Mouse (Mus musculus): Measurements from ENCODE around the gene Slc41a2. TPM values are rescaled to one million over a fixed set of nuclear protein-coding genes. Genes with fewer than 3 reads are reported as not detected.

Slc41a2 gene
- polyA plus RNA-seq, 1 experiment from 2014 or later = 0.90 TPM

GRCm38 (mm10) chr10:83343828-83344685, 6.4 kb upstream of the Slc41a2 start:
- Histone ChIP-seq H3K27ac (ENCODE audit: low read depth, low read length) (no peak overlapping the region), H3K36me3 (ENCODE audit: control insufficient read depth, insufficient read depth, low read length) (no peaks in the 10 kb centered on the region), H3K9ac (ENCODE audit: low read depth, low read length) (no peak overlapping the region), H3K4me3 (ENCODE audit: low read depth, low read length) (no peak overlapping the region), H3K4me2 (replicated peaks; ENCODE audit: low read depth, low read length) (no peak overlapping the region), H3K27me3 (ENCODE audit: control insufficient read depth, insufficient read depth, low read length) (no peaks in the 10 kb centered on the region), H3K4me1 (replicated peaks; ENCODE audit: control insufficient read depth, insufficient read depth, low read length) (no peaks in the 10 kb centered on the region), H3K9me3 (ENCODE audit: control insufficient read depth, low read length) (no peaks in the 10 kb centered on the region)
- no peak for DNase-seq (ENCODE audit: low spot score)
- no peak for ATAC-seq (ENCODE audit: low FRiP score)
- 61% methylated on average over 2 of the region's 2 CpGs for WGBS

- Histone ChIP-seq H3K9ac (ENCODE audit: low read depth, low read length) (no peak overlapping the region), H3K4me1 (replicated peaks; ENCODE audit: control insufficient read depth, insufficient read depth, low read length) (no peaks in the 10 kb centered on the region), H3K4me2 (replicated peaks; ENCODE audit: low read depth, low read length) (no peak overlapping the region), H3K9me3 (ENCODE audit: control insufficient read depth, low read length) (no peaks in the 10 kb centered on the region), H3K4me3 (ENCODE audit: low read depth, low read length) (no peak overlapping the region), H3K36me3 (ENCODE audit: control insufficient read depth, insufficient read depth, low read length) (no peaks in the 10 kb centered on the region), H3K27ac (ENCODE audit: low read depth, low read length) (no peak overlapping the region), H3K27me3 (ENCODE audit: control insufficient read depth, insufficient read depth, low read length) (no peaks in the 10 kb centered on the region)
- DNase-seq (ENCODE audit: low spot score) = no peak
- WGBS = 95% methylated on average over 5 of the region's 5 CpGs
- no peak for ATAC-seq (ENCODE audit: low FRiP score)
Measured at GRCm38 (mm10) chr10:83343171-83343570, 5.5 kb upstream of the Slc41a2 start.

GRCm38 (mm10) chr10:83341226-83341625, 3.5 kb upstream of the Slc41a2 start:
- WGBS = 60% methylated on average over 2 of the region's 2 CpGs
- H3K4me2 ChIP-seq (replicated peaks; ENCODE audit: low read depth, low read length) = no peak overlapping the region
- no peak for DNase-seq (ENCODE audit: low spot score)
- H3K4me1 ChIP-seq (replicated peaks; ENCODE audit: control insufficient read depth, insufficient read depth, low read length) = no peaks in the 10 kb centered on the region
- H3K9me3 ChIP-seq (ENCODE audit: control insufficient read depth, low read length) = no peaks in the 10 kb centered on the region
- H3K9ac ChIP-seq (ENCODE audit: low read depth, low read length) = no peak overlapping the region
- H3K27ac ChIP-seq (ENCODE audit: low read depth, low read length) = no peak overlapping the region
- no peak for ATAC-seq (ENCODE audit: low FRiP score)
- H3K27me3 ChIP-seq (ENCODE audit: control insufficient read depth, insufficient read depth, low read length) = peaks cover 10% of the 10 kb centered on the region; the same call in 1 of the 2 replicates
- H3K36me3 ChIP-seq (ENCODE audit: control insufficient read depth, insufficient read depth, low read length) = no peaks in the 10 kb centered on the region
- H3K4me3 ChIP-seq (ENCODE audit: low read depth, low read length) = no peak overlapping the region

GRCm38 (mm10) chr10:83337971-83338598, 403 bp upstream of the Slc41a2 start:
- no peak for DNase-seq (ENCODE audit: low spot score)
- 50% methylated on average over 8 of the region's 9 CpGs for WGBS
- Histone ChIP-seq H3K27ac (ENCODE audit: low read depth, low read length) (no peak overlapping the region), H3K4me3 (ENCODE audit: low read depth, low read length) (peak overlapping the region; percentile 54), H3K27me3 (ENCODE audit: control insufficient read depth, insufficient read depth, low read length) (peaks cover 23% of the 10 kb centered on the region), H3K36me3 (ENCODE audit: control insufficient read depth, insufficient read depth, low read length) (no peaks in the 10 kb centered on the region), H3K9ac (ENCODE audit: low read depth, low read length) (peak overlapping the region; percentile 73; the same call in 1 of the 2 replicates), H3K4me2 (replicated peaks; ENCODE audit: low read depth, low read length) (peak overlapping the region; percentile 97), H3K9me3 (ENCODE audit: control insufficient read depth, low read length) (no peaks in the 10 kb centered on the region), H3K4me1 (replicated peaks; ENCODE audit: control insufficient read depth, insufficient read depth, low read length) (no peaks in the 10 kb centered on the region)
- ATAC-seq (ENCODE audit: low FRiP score) = 0 out of 2 replicates have a peak, but pooled peaks have one; percentile 6

GRCm38 (mm10) chr10:83336336-83336735, 1.3 kb downstream of the Slc41a2 start:
- peak; percentile 19 for DNase-seq (ENCODE audit: low spot score)

GRCm38 (mm10) chr10:83332581-83332980, 5.1 kb downstream of the Slc41a2 start:
- DNase-seq (ENCODE audit: low spot score) (no peak), ATAC-seq (ENCODE audit: low FRiP score) (no peak)
- Histone ChIP-seq H3K4me3 (ENCODE audit: low read depth, low read length) (no peak overlapping the region), H3K36me3 (ENCODE audit: control insufficient read depth, insufficient read depth, low read length) (no peaks in the 10 kb centered on the region), H3K9me3 (ENCODE audit: control insufficient read depth, low read length) (no peaks in the 10 kb centered on the region), H3K4me2 (replicated peaks; ENCODE audit: low read depth, low read length) (no peak overlapping the region), H3K27me3 (ENCODE audit: control insufficient read depth, insufficient read depth, low read length) (peaks cover 18% of the 10 kb centered on the region), H3K9ac (ENCODE audit: low read depth, low read length) (no peak overlapping the region), H3K4me1 (replicated peaks; ENCODE audit: control insufficient read depth, insufficient read depth, low read length) (no peaks in the 10 kb centered on the region), H3K27ac (ENCODE audit: low read depth, low read length) (no peak overlapping the region)
- 91% methylated on average over 11 of the region's 11 CpGs for WGBS

More at GRCm38 (mm10) chr10:83336336-83336735, 1.3 kb downstream of the Slc41a2 start:
- H3K4me2 ChIP-seq (replicated peaks; ENCODE audit: low read depth, low read length) = no peak overlapping the region
- H3K4me3 ChIP-seq (ENCODE audit: low read depth, low read length) = no peak overlapping the region
- 30% methylated on average over 7 of the region's 7 CpGs for WGBS
- no peaks in the 10 kb centered on the region for H3K9me3 ChIP-seq (ENCODE audit: control insufficient read depth, low read length)
- no peaks in the 10 kb centered on the region for H3K36me3 ChIP-seq (ENCODE audit: control insufficient read depth, insufficient read depth, low read length)
- ATAC-seq (ENCODE audit: low FRiP score) = no peak
- peaks cover 23% of the 10 kb centered on the region for H3K27me3 ChIP-seq (ENCODE audit: control insufficient read depth, insufficient read depth, low read length)
- no peak overlapping the region for H3K27ac ChIP-seq (ENCODE audit: low read depth, low read length)
- H3K4me1 ChIP-seq (replicated peaks; ENCODE audit: control insufficient read depth, insufficient read depth, low read length) = no peaks in the 10 kb centered on the region
- H3K9ac ChIP-seq (ENCODE audit: low read depth, low read length) = no peak overlapping the region

- no peak overlapping the region for H3K4me2 ChIP-seq (replicated peaks; ENCODE audit: low read depth, low read length)
- H3K4me3 ChIP-seq (ENCODE audit: low read depth, low read length) = no peak overlapping the region
- DNase-seq (ENCODE audit: low spot score) (no peak), ATAC-seq (ENCODE audit: low FRiP score) (no peak)
- no peak overlapping the region for H3K9ac ChIP-seq (ENCODE audit: low read depth, low read length)
- no peaks in the 10 kb centered on the region for H3K4me1 ChIP-seq (replicated peaks; ENCODE audit: control insufficient read depth, insufficient read depth, low read length)
- H3K9me3 ChIP-seq (ENCODE audit: control insufficient read depth, low read length) = no peaks in the 10 kb centered on the region
- H3K27ac ChIP-seq (ENCODE audit: low read depth, low read length) = no peak overlapping the region
- peaks cover 16% of the 10 kb centered on the region for H3K27me3 ChIP-seq (ENCODE audit: control insufficient read depth, insufficient read depth, low read length)
- no peaks in the 10 kb centered on the region for H3K36me3 ChIP-seq (ENCODE audit: control insufficient read depth, insufficient read depth, low read length)
- 92% methylated on average over 5 of the region's 5 CpGs for WGBS
Measured at GRCm38 (mm10) chr10:83331811-83332210, 5.9 kb downstream of the Slc41a2 start.

- ATAC-seq (ENCODE audit: low FRiP score) = no peak
Measured at GRCm38 (mm10) chr10:83330336-83330735, 7.3 kb downstream of the Slc41a2 start.

More at GRCm38 (mm10) chr10:83330336-83330735, 7.3 kb downstream of the Slc41a2 start:
- 79% methylated on average over 6 of the region's 6 CpGs for WGBS
- no peak for DNase-seq (ENCODE audit: low spot score)
- Histone ChIP-seq H3K36me3 (ENCODE audit: control insufficient read depth, insufficient read depth, low read length) (no peaks in the 10 kb centered on the region), H3K4me3 (ENCODE audit: low read depth, low read length) (no peak overlapping the region), H3K4me1 (replicated peaks; ENCODE audit: control insufficient read depth, insufficient read depth, low read length) (no peaks in the 10 kb centered on the region), H3K27me3 (ENCODE audit: control insufficient read depth, insufficient read depth, low read length) (peaks cover 5% of the 10 kb centered on the region; the same call in 1 of the 2 replicates), H3K27ac (ENCODE audit: low read depth, low read length) (no peak overlapping the region), H3K9me3 (ENCODE audit: control insufficient read depth, low read length) (no peaks in the 10 kb centered on the region), H3K4me2 (replicated peaks; ENCODE audit: low read depth, low read length) (no peak overlapping the region), H3K9ac (ENCODE audit: low read depth, low read length) (no peak overlapping the region)
